Mouse (Mus musculus) heart, embryonic 13.5 days (tissue): ENCODE measurements around the gene Padi1. TPM values are rescaled to one million over a fixed set of nuclear protein-coding genes. Genes with fewer than 3 reads are reported as not detected.

Experiments used
- ATAC-seq: fragments of 200-750 bp; cut with Nextera tagmentation; 2 replicates; pipeline ENCODE4 v1.8.0; 2017; ENCODE audit warnings: moderate TSS enrichment; ENCODE audit not compliant: insufficient number of reproducible peaks, low FRiP score, low TSS enrichment; ENCODE audit errors: extremely low read depth
- H3K27ac ChIP-seq: fragments of 300-500 bp; sonication (generic); replicated peaks from 2 replicates; pipeline ENCODE4 v1.5.1; 2015; ENCODE audit warnings: moderate library complexity, mild to moderate bottlenecking, inconsistent platforms
- H3K27me3 ChIP-seq: fragments of 300-500 bp; sonication (generic); replicated peaks from 2 replicates; pipeline ENCODE4 v1.6.1; 2015; ENCODE audit warnings: mild to moderate bottlenecking, inconsistent platforms
- H3K36me3 ChIP-seq: fragments of 300-500 bp; sonication (generic); 2 replicates; pipeline ENCODE4 v1.6.1; 2015; ENCODE audit warnings: mild to moderate bottlenecking, inconsistent platforms
- H3K4me1 ChIP-seq: fragments of 300-500 bp; sonication (generic); 2 replicates; pipeline ENCODE4 v1.6.1; 2015; ENCODE audit warnings: inconsistent platforms
- H3K4me2 ChIP-seq: fragments of 300-500 bp; sonication (generic); 2 replicates; pipeline ENCODE4 v1.6.1; 2015; ENCODE audit warnings: inconsistent platforms, mild to moderate bottlenecking, moderate library complexity
- H3K4me3 ChIP-seq: fragments of 300-500 bp; sonication (generic); 2 replicates; pipeline ENCODE4 v1.5.1; 2015; ENCODE audit warnings: moderate library complexity, mild to moderate bottlenecking, inconsistent platforms
- H3K9ac ChIP-seq: fragments of 300-500 bp; sonication (generic); 2 replicates; pipeline ENCODE4 v1.6.1; 2015; ENCODE audit warnings: inconsistent platforms, mild to moderate bottlenecking, moderate library complexity
- H3K9me3 ChIP-seq: fragments of 300-500 bp; sonication (generic); 2 replicates; pipeline ENCODE4 v1.6.1; 2016; ENCODE audit warnings: inconsistent platforms
- WGBS: fragments of 180-500 bp; shearing (Covaris S2); methylation state at CpG from one replicate; pipeline ENCODE4 v1.1.7; 2015; ENCODE audit warnings: mixed read lengths; 5-methylcytosine and 5-hydroxymethylcytosine counted together
- polyA plus RNA-seq: library from polyadenylated mRNA; unstranded; fragments of >200 nt; fragmentation: Nextera tagmentation; extraction: Ambion mirVana; gene quantifications from 2 replicates; pipeline ENCODE4 v1.2.1, GENCODE M21; 2015

Padi1 gene
- polyA plus RNA-seq, 1 experiment from 2014 or later, result 0.12 TPM

DNA sequence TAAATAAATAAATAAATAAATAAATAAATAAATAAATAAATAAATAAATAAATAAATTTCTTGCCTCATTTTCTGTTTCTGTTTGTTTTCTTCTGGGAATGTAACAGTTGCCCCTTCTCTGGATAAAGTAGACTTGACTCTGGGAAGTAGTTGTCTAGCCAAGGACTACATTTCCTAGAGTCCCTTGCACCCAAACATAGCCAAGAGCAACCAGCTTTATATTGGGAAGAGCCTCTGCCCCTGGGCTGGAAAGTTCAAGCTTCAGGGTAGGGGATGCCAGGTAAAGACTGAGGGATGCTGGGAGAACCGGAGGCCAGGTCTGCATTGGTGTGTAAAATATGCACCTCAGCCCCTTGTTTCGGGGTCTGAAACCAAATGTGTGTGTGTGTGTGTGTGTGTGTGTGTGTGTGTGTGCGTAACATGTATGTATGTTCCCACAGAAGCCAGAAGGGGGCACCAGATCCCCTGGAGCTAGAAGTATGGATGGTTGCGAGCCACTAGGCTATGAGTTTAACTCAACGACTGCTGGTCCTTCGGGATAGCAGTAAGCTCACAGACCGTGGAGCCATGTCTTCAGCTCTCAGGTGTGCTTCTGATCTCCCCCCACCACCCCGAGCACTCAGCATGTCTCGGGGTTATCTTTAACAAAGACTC, 61.2 kb downstream of the Padi1 start:
- ATAC-seq, result no peak
- Histone ChIP-seq H3K9me3 (peaks cover 9% of the 10 kb centered on the region; the same call in 1 of the 2 replicates), H3K9ac (no peak overlapping the region), H3K4me3 (no peak overlapping the region), H3K27me3 (no peaks in the 10 kb centered on the region), H3K36me3 (no peaks in the 10 kb centered on the region), H3K4me1 (peaks cover 9% of the 10 kb centered on the region), H3K4me2 (no peak overlapping the region), H3K27ac (no peak overlapping the region)
- 91% methylated on average over 9 of the region's 9 CpGs for WGBS

DNA sequence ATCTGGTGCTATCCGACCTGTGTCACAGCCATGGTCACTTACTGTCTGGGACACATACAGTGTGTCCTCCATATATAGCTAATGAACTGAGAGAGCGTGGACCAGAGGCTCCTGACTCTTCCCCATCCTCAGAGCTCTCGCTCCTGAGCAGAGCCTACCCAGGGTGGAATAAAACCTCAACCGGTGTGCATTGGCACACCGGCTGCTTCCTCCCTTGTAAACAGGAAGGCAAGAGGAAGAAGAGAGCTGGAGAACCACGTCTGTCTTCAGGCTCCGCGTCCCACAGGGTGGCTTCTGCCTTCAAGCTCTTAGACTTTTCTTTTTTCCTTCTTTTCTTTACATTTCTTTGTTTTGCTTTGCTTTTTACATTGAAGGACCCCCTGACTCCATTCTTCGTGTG, 62.8 kb downstream of the Padi1 start:
- Histone ChIP-seq H3K4me2 (no peak overlapping the region), H3K4me1 (peaks cover 9% of the 10 kb centered on the region), H3K9ac (no peak overlapping the region), H3K9me3 (peaks cover 9% of the 10 kb centered on the region; the same call in 1 of the 2 replicates), H3K27ac (no peak overlapping the region), H3K27me3 (no peaks in the 10 kb centered on the region), H3K36me3 (no peaks in the 10 kb centered on the region), H3K4me3 (no peak overlapping the region)
- 82% methylated on average over 9 of the region's 9 CpGs for WGBS
- ATAC-seq, result no peak

DNA sequence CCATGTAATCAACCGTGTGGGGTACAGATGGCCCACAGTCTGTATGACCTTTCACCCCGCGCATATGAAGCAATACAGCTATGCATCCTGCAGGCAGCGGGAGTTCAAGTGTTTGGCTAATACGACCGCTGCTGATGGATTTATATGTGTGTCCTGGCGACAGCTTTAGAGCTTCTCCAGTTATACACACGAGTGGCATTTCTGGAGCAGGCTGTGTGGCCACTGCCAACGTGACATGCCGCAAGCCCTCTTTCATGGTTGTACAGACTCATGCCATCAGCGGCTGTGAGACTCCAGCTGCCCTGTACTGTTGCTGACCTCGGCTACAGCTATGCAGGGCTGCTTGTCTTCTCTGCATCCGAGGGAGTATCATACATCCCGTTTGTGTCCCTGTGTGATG, 65.1 kb downstream of the Padi1 start:
- H3K4me1 ChIP-seq, result peaks cover 9% of the 10 kb centered on the region
- no peak overlapping the region for H3K9ac ChIP-seq
- 67% methylated on average over 14 of the region's 14 CpGs for WGBS
- peaks cover 3% of the 10 kb centered on the region; the same call in 1 of the 2 replicates for H3K9me3 ChIP-seq
- no peak for ATAC-seq
- H3K27me3 ChIP-seq, result no peaks in the 10 kb centered on the region
- H3K27ac ChIP-seq, result peak overlapping the region; percentile 51
- H3K36me3 ChIP-seq, result no peaks in the 10 kb centered on the region
- no peak overlapping the region for H3K4me2 ChIP-seq
- H3K4me3 ChIP-seq, result no peak overlapping the region

DNA sequence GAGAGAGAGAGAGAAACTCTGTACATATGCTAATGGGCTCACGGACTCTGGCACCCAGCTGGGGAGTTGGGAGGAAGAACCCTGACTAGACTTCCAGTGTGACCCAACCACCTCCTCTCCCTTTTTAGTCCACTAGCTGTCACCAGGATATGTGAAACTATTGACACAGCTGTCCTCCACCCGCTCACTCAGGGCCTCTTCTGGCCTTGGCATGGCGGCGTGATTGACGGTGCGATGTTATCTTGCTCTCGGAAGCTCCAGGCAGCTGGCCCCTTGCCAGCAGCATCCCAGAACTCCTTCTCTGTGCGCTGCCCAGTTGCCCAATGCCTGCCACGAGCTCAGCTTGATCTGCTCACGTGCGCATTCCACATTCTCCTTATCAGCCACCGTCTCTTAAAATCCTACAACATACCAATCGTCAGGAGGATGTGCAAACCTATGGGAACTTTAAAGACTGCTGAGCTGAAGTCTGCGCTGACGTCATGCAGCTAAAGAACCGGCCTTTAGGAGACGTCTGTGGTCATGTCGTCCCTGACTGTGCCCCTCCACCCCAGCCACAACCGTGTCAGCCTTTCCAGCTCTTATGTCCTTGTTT, 65.7 kb downstream of the Padi1 start:
- H3K4me2 ChIP-seq, result peak overlapping the region; percentile 4

DNA sequence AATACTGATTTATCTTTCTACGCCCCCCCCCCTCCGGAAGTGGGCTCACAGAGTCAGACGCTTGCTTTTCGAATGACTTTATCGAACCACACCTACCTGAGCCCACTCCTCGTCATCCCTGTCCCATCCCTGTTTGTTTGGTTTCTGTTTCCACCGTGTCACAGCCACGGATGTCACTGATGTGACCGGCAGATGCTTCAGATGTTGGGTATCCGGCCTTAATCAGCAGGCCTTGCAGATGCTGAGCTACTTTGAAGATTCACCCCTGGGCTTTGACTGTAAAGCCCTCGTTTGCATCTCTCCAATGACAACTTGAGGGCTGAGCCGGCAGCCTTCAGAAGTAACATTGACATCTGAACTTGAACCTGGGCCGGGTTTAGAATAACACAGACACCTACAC, 69.0 kb downstream of the Padi1 start:
- 0 out of 2 replicates have a peak, but pooled peaks cover 3% of the 10 kb centered on the region for H3K27me3 ChIP-seq
- H3K9ac ChIP-seq, result no peak overlapping the region
- H3K36me3 ChIP-seq, result no peaks in the 10 kb centered on the region
- WGBS, result 65% methylated on average over 13 of the region's 13 CpGs
- H3K4me3 ChIP-seq, result no peak overlapping the region
- peaks cover 9% of the 10 kb centered on the region for H3K4me1 ChIP-seq
- H3K9me3 ChIP-seq, result no peaks in the 10 kb centered on the region
- no peak overlapping the region for H3K27ac ChIP-seq
- no peak overlapping the region for H3K4me2 ChIP-seq
- no peak for ATAC-seq

More for the DNA sequence above, 65.7 kb downstream of the Padi1 start:
- H3K9me3 ChIP-seq, result peaks cover 3% of the 10 kb centered on the region; the same call in 1 of the 2 replicates
- peaks cover 9% of the 10 kb centered on the region for H3K4me1 ChIP-seq
- 14% methylated on average over 19 of the region's 19 CpGs for WGBS
- no peaks in the 10 kb centered on the region for H3K27me3 ChIP-seq
- 0 out of 2 replicates have a peak, but pooled peaks have one; percentile 28 for ATAC-seq
- no peaks in the 10 kb centered on the region for H3K36me3 ChIP-seq
- no peak overlapping the region for H3K9ac ChIP-seq
- H3K27ac ChIP-seq, result peak overlapping the region; percentile 51
- no peak overlapping the region for H3K4me3 ChIP-seq

DNA sequence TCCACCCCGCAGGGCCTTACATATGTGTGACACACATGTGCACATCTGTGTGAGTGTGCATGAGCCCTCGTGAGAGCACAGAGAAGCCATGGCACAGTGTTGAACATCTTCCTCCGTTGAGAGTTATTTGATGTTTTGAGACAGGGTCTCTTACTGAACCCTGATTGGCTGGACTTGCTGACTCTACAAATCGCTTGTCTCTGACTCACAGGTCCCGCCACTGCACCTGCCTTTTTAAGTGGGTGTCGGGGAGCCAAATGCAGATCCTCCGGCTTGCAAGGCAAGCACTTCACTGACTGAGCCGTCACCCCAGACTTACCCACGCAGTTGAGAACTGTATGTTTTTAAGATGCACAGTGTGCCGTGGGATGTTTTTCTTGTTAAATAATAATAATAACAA, 69.7 kb downstream of the Padi1 start:
- Histone ChIP-seq H3K27ac (no peak overlapping the region), H3K36me3 (no peaks in the 10 kb centered on the region), H3K4me1 (peaks cover 13% of the 10 kb centered on the region), H3K9ac (no peak overlapping the region), H3K4me2 (no peak overlapping the region), H3K4me3 (no peak overlapping the region), H3K27me3 (0 out of 2 replicates have a peak, but pooled peaks cover 3% of the 10 kb centered on the region), H3K9me3 (no peaks in the 10 kb centered on the region)
- ATAC-seq, result no peak
- 62% methylated on average over 10 of the region's 10 CpGs for WGBS

DNA sequence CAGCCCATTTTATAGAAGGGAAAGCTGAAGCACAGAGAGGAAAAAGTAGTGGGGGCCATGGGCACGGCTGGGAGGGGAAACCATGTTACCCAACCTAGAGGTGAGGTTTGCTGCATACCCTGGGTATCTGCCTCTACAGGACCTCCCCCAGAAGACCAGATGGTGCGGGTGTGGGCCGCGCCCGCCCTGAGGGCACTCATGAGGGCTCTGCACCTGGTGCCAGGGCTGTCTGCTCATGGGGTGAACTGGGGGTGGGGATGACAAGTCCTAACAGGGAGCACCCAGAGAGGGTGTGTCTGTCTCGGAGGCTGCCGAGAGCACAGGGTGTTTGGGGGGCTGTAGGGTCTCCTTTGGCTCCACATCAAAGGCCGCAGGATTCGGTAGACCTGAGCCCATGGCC, 70.7 kb downstream of the Padi1 start:
- Histone ChIP-seq H3K36me3 (no peaks in the 10 kb centered on the region), H3K4me3 (no peak overlapping the region), H3K27me3 (0 out of 2 replicates have a peak, but pooled peaks cover 3% of the 10 kb centered on the region), H3K4me2 (no peak overlapping the region), H3K27ac (no peak overlapping the region), H3K9ac (no peak overlapping the region), H3K9me3 (no peaks in the 10 kb centered on the region), H3K4me1 (peaks cover 16% of the 10 kb centered on the region)
- WGBS, result 84% methylated on average over 9 of the region's 9 CpGs
- no peak for ATAC-seq

DNA sequence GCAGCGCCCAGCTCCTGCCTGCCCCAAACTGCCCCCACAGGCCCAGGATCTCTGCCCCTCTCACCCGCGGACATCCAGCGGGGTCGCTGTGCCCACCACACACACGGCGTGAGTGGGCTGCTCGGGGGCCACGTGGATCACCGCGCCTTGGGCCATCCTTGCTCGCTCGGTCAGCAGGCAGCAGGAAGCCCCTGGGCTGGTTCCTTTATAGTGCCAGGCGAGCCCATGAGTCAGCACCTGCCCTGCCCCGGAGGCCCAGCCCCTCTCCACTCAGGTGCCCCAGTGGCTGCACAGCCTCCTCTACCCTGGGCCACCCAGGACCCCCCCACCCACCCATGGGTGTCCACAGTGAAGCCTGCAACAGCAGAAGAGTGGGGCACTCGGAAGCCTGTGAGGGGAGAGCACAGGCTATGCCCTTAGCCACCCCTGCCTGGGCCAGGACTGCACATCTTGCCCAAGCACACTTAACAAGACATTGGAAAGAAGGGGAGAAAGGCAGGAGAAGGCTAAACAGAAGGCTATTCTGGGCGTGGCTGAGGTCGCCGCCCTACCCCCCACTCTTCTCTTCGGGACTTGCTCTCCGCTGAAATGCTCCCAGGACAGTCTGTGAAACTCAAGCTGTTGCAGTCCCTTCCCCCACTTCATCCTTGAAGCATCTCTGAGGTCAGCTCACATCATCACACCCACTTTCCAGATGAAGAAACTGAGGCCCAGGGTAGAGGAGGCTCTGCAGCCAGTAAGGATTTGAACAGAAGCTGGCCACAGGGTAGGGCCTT, 71.4 kb downstream of the Padi1 start, which contains the start of gene Padi4:
Padi4 (minus strand) TSS at position 212 of the 776 bp plus-strand sequence.
- H3K4me2 ChIP-seq, result no peak within 1 kb of the TSS
- no peak within 1 kb of the TSS for H3K4me3 ChIP-seq
- ATAC-seq, result no peak
- H3K27me3 ChIP-seq, result 0 out of 2 replicates have a peak, but pooled peaks cover 3% of the 10 kb centered on the region
- no peak within 1 kb of the TSS for H3K9ac ChIP-seq
- 75% methylated on average over 21 of the region's 21 CpGs for WGBS
- peaks cover 13% of the 10 kb centered on the region for H3K4me1 ChIP-seq
- H3K27ac ChIP-seq, result no peak within 1 kb of the TSS
- no peaks in the 10 kb centered on the region for H3K36me3 ChIP-seq
- no peaks in the 10 kb centered on the region for H3K9me3 ChIP-seq

DNA sequence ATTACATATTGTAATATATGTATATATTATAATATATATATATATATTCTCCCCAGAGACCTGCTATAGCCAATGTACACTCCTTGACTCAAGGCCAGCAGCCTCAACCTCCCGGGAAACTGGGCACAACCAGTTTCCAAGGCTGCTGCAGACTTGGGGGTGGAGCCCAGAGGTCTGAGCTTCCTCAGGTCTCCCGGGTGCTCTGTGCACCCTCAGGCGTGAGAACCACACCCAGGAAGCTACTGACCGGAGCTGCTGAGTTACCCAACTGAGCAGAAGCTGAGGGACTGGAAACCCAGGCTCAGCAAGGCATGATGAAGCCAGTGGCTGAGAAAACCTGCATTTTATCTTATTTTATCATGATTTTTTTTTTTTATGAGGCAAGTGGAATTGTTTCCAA, 74.5 kb downstream of the Padi1 start:
- Histone ChIP-seq H3K4me1 (peaks cover 12% of the 10 kb centered on the region), H3K4me2 (no peak overlapping the region), H3K27ac (no peak overlapping the region), H3K4me3 (no peak overlapping the region), H3K9ac (no peak overlapping the region), H3K36me3 (no peaks in the 10 kb centered on the region), H3K9me3 (no peaks in the 10 kb centered on the region), H3K27me3 (peaks cover 3% of the 10 kb centered on the region; the same call in 1 of the 2 replicates)
- no peak for ATAC-seq
- 34% methylated on average over 4 of the region's 4 CpGs for WGBS

DNA sequence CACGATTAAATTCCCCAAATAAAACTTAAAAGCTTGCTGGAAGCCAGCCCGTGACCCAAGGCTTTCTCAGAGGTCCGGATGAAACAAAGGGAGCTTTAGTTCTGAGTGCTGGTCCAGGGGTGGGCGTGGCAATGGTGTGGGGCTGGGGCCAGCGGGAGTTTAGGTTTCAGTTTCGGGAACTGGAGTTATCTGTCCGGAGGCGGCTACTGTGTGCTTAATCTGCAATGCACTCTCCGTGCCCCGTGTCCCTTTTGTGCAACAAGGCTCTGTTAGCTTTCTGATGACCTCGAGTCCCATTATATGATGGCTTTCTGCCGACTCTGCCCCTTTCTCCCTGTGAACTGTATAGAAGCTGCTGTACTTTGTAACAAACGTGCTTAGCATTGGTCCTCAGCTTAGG, 75.1 kb downstream of the Padi1 start:
- peak overlapping the region; percentile 72 for H3K9ac ChIP-seq
- peaks cover 12% of the 10 kb centered on the region for H3K4me1 ChIP-seq
- 5% methylated on average over 13 of the region's 13 CpGs for WGBS
- H3K27me3 ChIP-seq, result peaks cover 3% of the 10 kb centered on the region; the same call in 1 of the 2 replicates
- H3K4me3 ChIP-seq, result peak overlapping the region; percentile 51
- no peak for ATAC-seq
- no peaks in the 10 kb centered on the region for H3K9me3 ChIP-seq
- H3K36me3 ChIP-seq, result no peaks in the 10 kb centered on the region
- peak overlapping the region; percentile 68 for H3K4me2 ChIP-seq
- peak overlapping the region; percentile 73 for H3K27ac ChIP-seq

DNA sequence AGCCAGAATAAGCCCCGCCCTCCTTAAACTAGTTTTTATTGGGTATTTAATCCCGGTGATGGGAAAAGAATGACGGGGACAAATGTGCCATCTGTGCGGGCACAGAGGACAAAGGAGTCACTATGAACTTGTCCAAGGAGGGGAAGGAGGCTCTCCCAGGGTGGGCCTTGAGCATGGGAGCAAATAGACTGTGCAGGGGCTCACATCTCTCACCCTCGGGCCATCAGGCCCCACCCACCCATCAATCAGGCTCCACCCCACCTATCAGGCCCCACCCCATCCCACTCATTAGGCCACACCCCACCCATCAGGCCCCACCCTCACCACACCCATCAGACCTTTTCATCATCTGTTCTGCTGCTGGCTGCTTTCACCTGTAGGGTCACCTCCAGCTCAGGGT, 76.6 kb downstream of the Padi1 start:
- Histone ChIP-seq H3K36me3 (no peaks in the 10 kb centered on the region), H3K4me3 (no peak overlapping the region), H3K9me3 (no peaks in the 10 kb centered on the region), H3K27me3 (peaks cover 3% of the 10 kb centered on the region; the same call in 1 of the 2 replicates), H3K27ac (no peak overlapping the region), H3K4me2 (no peak overlapping the region), H3K4me1 (peaks cover 15% of the 10 kb centered on the region), H3K9ac (no peak overlapping the region)
- ATAC-seq, result no peak
- 71% methylated on average over 5 of the region's 5 CpGs for WGBS
